Mouse (Mus musculus) liver, embryonic 14.5 days (tissue): ENCODE measurements around the gene Plscr3.

Experiments
- CTCF ChIP-seq: IDR thresholded peaks from 2 replicates; pipeline ENCODE4 v1.5.1; 2016; ENCODE audit warnings: antibody characterized with exemption, low read depth, control low read depth
- EP300 ChIP-seq: IDR thresholded peaks from 2 replicates; pipeline ENCODE4 v1.6.1; 2016; ENCODE audit warnings: antibody characterized with exemption, low read depth

DNA sequence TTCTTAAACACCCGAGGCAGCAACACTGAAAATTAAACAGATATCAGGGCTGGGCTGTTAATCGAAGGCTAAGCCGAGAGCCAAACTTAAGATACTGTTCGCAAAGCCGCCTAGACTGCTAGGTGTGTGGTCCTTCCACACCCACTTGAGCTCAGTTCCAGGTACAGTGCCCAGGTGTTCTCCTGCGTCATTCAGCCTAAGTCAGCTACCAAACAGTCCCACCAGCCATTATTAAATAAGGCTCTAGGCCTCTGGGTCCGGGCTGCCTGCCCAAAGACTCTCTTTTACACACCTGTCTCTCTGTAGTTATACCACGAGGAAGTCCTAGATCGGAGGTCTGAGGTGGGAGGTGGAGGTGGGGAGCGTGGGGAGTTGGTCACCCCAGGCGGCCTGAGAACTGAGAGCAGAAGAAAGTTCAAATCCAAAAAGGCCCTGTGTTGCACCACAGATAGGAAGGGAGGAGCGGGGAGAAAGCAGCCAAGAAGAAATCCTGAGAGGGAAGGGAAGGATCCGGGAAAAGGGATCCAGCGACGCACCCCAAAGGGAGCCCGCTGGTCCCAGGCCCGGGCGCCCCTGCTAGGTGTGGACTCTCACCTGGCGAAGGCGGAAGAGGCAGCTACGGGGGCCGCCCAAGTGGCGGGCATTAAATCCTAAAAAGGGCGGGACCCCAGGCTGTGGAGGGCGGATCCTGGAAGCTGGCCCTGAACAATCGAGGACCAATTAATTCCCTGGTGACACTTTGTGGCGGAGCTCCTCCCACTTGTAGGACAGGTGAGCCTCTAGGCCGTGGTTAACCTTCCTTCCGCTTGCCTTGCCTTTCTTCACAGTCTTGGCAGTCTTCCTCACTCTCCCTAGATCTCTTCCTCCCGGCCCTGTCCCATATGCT lies 12.2 kb downstream of the Plscr3 start, which contains the start of gene Tnk1:
- TF ChIP-seq CTCF = no peak
- TF ChIP-seq EP300 = no peak
